Mouse (Mus musculus) hindbrain, embryonic 13.5 days (tissue): ENCODE results near the gene Fbxw21. TPM values are rescaled to one million over a fixed set of nuclear protein-coding genes. Genes with fewer than 3 reads are reported as not detected.

Experiments
- ATAC-seq: fragments of 200-750 bp; cut with Nextera tagmentation; 2 replicates; pipeline ENCODE4 v1.8.0; 2017; ENCODE audit warnings: moderate TSS enrichment; ENCODE audit not compliant: low FRiP score
- H3K27ac ChIP-seq: fragments of 300-500 bp; sonication (generic); 2 replicates; pipeline ENCODE4 v1.5.1; 2015; ENCODE audit warnings: inconsistent platforms, mild to moderate bottlenecking, moderate library complexity
- H3K27me3 ChIP-seq: fragments of 300-500 bp; sonication (generic); 2 replicates; pipeline ENCODE4 v1.6.1; 2015; ENCODE audit warnings: mild to moderate bottlenecking, inconsistent platforms
- H3K36me3 ChIP-seq: fragments of 300-500 bp; sonication (generic); 2 replicates; pipeline ENCODE4 v1.6.1; 2015; ENCODE audit warnings: mild to moderate bottlenecking, inconsistent platforms
- H3K4me1 ChIP-seq: fragments of 300-500 bp; sonication (generic); replicated peaks from 2 replicates; pipeline ENCODE4 v1.6.1; 2015; ENCODE audit warnings: inconsistent platforms
- H3K4me2 ChIP-seq: fragments of 300-500 bp; sonication (generic); 2 replicates; pipeline ENCODE4 v1.6.1; 2015; ENCODE audit warnings: inconsistent platforms, mild to moderate bottlenecking, moderate library complexity
- H3K4me3 ChIP-seq: fragments of 300-500 bp; sonication (generic); 2 replicates; pipeline ENCODE4 v1.5.1; 2015; ENCODE audit warnings: mild to moderate bottlenecking, inconsistent platforms
- H3K9ac ChIP-seq: fragments of 300-500 bp; sonication (generic); 2 replicates; pipeline ENCODE4 v1.6.1; 2015; ENCODE audit warnings: mild to moderate bottlenecking, inconsistent platforms
- H3K9me3 ChIP-seq: fragments of 300-500 bp; sonication (generic); 2 replicates; pipeline ENCODE4 v1.6.1; 2016; ENCODE audit warnings: inconsistent platforms
- WGBS: fragments of 180-500 bp; shearing (Covaris S2); methylation state at CpG from one replicate; pipeline ENCODE4 v1.1.7; 2015; 5-methylcytosine and 5-hydroxymethylcytosine counted together
- polyA plus RNA-seq: library from polyadenylated mRNA; unstranded; fragments of >200 nt; fragmentation: Nextera tagmentation; extraction: Ambion mirVana; gene quantifications from 2 replicates; pipeline ENCODE4 v1.2.1, GENCODE M21; 2015

Gene Fbxw21
- polyA plus RNA-seq, 1 experiment from 2014 or later, result not detected

GRCm38 (mm10) chr9:109096856-109097255, 65.0 kb downstream of the Fbxw21 start:
- H3K4me1 ChIP-seq, result peaks cover 64% of the 10 kb centered on the region
- WGBS, result 10% methylated on average over 6 of the region's 6 CpGs
- H3K27ac ChIP-seq, result peak overlapping the region; percentile 100
- no peak for ATAC-seq
- H3K4me3 ChIP-seq, result peak overlapping the region; percentile 69
- H3K27me3 ChIP-seq, result no peaks in the 10 kb centered on the region
- H3K36me3 ChIP-seq, result peaks cover 34% of the 10 kb centered on the region
- H3K4me2 ChIP-seq, result peak overlapping the region; percentile 95
- H3K9ac ChIP-seq, result peak overlapping the region; percentile 97
- no peaks in the 10 kb centered on the region for H3K9me3 ChIP-seq

- H3K4me3 ChIP-seq, result peak overlapping the region; percentile 69
- H3K36me3 ChIP-seq, result peaks cover 34% of the 10 kb centered on the region
- peak overlapping the region; percentile 100 for H3K27ac ChIP-seq
- peak overlapping the region; percentile 95 for H3K4me2 ChIP-seq
- peak overlapping the region; percentile 97 for H3K9ac ChIP-seq
- H3K4me1 ChIP-seq, result peaks cover 64% of the 10 kb centered on the region
- WGBS, result 7% methylated on average over 9 of the region's 9 CpGs
- no peaks in the 10 kb centered on the region for H3K27me3 ChIP-seq
- ATAC-seq, result no peak
- no peaks in the 10 kb centered on the region for H3K9me3 ChIP-seq
Measured at GRCm38 (mm10) chr9:109096251-109096661, 65.6 kb downstream of the Fbxw21 start.

DNA sequence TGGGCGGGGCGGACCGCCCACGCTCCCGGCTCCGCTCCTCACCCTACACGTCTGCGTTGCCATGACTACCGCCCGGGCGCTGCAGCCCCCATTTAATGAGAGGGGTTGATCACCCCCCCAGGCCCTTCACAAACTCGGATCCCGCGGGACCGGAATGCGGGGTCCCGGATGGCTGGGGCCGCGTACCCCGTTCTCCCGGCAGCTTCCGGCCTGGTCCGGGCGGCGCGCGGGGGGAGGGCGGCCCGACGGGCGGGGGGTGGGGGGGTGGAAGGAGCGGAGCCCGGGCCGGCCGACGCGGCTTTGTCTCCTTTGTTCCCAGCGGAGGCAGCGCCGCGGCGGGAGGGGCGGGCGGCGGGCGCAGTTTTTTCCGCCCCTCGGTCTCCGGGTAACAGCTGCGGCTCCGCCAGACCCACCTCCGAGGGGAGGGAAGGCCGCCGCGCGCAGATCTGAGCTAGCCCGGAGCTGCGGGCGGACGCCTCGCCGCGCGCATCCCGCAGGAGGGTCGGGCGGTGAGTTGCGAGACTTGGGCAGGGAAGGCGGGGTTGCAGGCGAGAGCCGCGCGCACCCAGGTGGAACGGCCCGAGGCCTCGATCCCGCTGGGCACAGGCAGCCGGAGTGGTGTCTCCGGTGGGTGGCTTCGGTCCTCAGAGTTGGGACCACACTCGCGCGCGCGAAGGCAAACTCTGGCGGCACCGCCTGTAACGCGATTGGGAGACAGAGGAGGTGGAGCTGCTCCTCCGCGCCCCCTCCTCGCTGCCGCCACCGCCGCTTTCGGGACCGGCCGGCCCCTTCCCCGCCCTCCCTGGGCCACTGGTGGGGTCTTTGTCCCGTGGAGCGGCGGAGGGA, 66.5 kb downstream of the Fbxw21 start, which contains the start of gene Plxnb1:
Gene Plxnb1, plus strand, starts transcription at position 253 of the 846 bp plus-strand sequence.
- Histone ChIP-seq H3K4me2 (peak within 1 kb of the TSS; percentile 95), H3K36me3 (peaks cover 34% of the 10 kb centered on the region), H3K4me1 (peaks cover 58% of the 10 kb centered on the region), H3K4me3 (peak within 1 kb of the TSS; percentile 69), H3K27ac (peak within 1 kb of the TSS; percentile 100), H3K9me3 (no peaks in the 10 kb centered on the region), H3K27me3 (no peaks in the 10 kb centered on the region), H3K9ac (peak within 1 kb of the TSS; percentile 97)
- peak; percentile 67 for ATAC-seq
- under 1% methylated on average over 89 of the region's 102 CpGs for WGBS

DNA sequence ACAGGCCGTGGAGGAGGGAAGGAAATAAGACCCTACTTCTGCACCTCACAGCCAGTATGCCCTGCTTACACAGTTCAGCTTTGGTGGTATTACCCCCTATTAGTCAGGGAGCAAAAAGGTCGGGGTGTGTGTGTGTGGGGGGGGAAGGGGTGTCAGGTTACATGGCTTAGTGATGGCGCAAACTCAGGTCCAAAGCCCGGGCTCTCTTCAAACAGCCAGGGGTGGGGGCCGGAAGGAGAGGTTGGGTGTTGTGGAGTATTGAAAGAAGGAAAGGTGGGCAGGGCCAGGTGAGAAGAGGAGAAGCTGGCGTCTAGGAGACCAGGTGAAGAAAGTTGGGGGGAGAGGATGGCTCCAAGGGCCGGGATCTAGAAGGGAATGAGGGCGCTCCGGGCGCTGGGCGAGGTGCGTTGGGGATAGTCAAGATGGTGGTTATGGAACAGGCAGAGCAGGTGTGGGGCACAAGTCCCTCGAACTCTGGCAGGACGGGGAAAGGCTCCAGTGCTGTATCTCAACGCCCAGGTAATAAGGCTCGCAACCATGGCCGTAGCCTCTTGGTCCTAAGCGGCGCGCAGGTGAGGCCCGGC, 67.2 kb downstream of the Fbxw21 start:
- WGBS, result under 1% methylated on average over 21 of the region's 21 CpGs
- Histone ChIP-seq H3K4me2 (peak overlapping the region; percentile 95), H3K4me3 (peak overlapping the region; percentile 69), H3K27me3 (no peaks in the 10 kb centered on the region), H3K27ac (peak overlapping the region; percentile 100), H3K36me3 (peaks cover 31% of the 10 kb centered on the region), H3K9me3 (no peaks in the 10 kb centered on the region), H3K9ac (peak overlapping the region; percentile 97), H3K4me1 (peaks cover 51% of the 10 kb centered on the region)
- ATAC-seq, result peak; percentile 9; the same call in 1 of the 2 replicates

- H3K36me3 ChIP-seq, result peaks cover 34% of the 10 kb centered on the region
- 0 out of 2 replicates have a peak, but pooled peaks have one; percentile 0 for ATAC-seq
- H3K4me3 ChIP-seq, result peak overlapping the region; percentile 69
- peak overlapping the region; percentile 95 for H3K4me2 ChIP-seq
- H3K27ac ChIP-seq, result peak overlapping the region; percentile 100
- H3K27me3 ChIP-seq, result no peaks in the 10 kb centered on the region
- 13% methylated on average over 11 of the region's 11 CpGs for WGBS
- H3K9ac ChIP-seq, result peak overlapping the region; percentile 97
- H3K9me3 ChIP-seq, result no peaks in the 10 kb centered on the region
- H3K4me1 ChIP-seq, result peaks cover 44% of the 10 kb centered on the region
Measured at GRCm38 (mm10) chr9:109093786-109094552, 67.9 kb downstream of the Fbxw21 start.

DNA sequence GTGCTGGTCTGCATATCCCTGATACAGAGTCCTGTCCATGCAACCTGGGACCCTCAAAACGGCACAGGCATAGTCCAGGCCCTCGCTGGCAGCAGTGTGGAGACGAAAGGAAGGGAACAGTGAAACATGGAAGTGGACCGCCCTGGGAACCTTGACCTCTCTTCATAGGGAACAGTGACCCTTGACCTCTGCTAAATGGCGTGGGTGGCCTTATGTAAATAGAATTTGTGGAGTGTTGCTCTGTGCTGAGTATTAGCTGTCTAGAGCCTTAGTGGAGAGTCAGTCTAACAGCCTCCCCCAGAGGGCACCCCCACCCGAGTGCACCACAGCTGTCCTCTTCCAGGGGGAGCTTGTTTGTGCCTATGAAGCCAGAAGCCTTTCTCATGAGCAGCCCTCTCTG, 69.0 kb downstream of the Fbxw21 start:
- no peak overlapping the region for H3K4me2 ChIP-seq
- WGBS, result 35% methylated on average over 6 of the region's 6 CpGs
- H3K9ac ChIP-seq, result no peak overlapping the region
- H3K27me3 ChIP-seq, result no peaks in the 10 kb centered on the region
- no peaks in the 10 kb centered on the region for H3K9me3 ChIP-seq
- no peak overlapping the region for H3K27ac ChIP-seq
- peaks cover 35% of the 10 kb centered on the region for H3K36me3 ChIP-seq
- no peak overlapping the region for H3K4me3 ChIP-seq
- no peak for ATAC-seq
- peaks cover 37% of the 10 kb centered on the region for H3K4me1 ChIP-seq

GRCm38 (mm10) chr9:109091802-109092201, 70.0 kb downstream of the Fbxw21 start:
- Histone ChIP-seq H3K4me2 (no peak overlapping the region), H3K36me3 (peaks cover 35% of the 10 kb centered on the region), H3K4me3 (no peak overlapping the region), H3K9me3 (no peaks in the 10 kb centered on the region), H3K4me1 (peaks cover 32% of the 10 kb centered on the region), H3K27ac (no peak overlapping the region), H3K9ac (no peak overlapping the region), H3K27me3 (no peaks in the 10 kb centered on the region)
- WGBS, result 91% methylated on average over 8 of the region's 8 CpGs
- ATAC-seq, result no peak

DNA sequence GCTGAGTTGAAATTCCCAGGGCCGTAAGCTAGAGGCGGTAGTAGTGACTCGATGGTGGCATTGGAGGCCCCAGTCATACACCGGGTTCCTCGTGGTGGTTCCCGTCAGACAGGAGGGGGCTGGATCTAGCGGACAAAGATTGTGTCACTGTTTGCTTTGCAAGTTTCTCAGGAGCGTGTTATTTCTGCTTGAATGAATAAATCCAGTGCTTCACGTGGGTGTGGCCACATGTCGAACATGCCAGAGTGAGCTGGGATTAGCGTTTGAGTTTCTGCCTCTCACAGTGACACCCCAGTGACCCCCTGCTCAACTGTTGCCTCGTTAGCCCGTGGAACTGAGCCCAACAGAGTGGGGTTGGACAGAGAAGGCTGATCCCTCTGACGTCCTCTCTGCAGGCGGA, 71.4 kb downstream of the Fbxw21 start:
- Histone ChIP-seq H3K4me3 (no peak overlapping the region), H3K4me2 (no peak overlapping the region), H3K9me3 (no peaks in the 10 kb centered on the region), H3K9ac (no peak overlapping the region), H3K27ac (no peak overlapping the region), H3K4me1 (peaks cover 26% of the 10 kb centered on the region), H3K36me3 (peaks cover 35% of the 10 kb centered on the region), H3K27me3 (no peaks in the 10 kb centered on the region)
- WGBS, result 63% methylated on average over 15 of the region's 15 CpGs
- ATAC-seq, result no peak

Other genes with a start within 250 kb of the Fbxw21 start
- gene Tmem89, start 247.4 kb downstream of the Fbxw21 start, polyA plus RNA-seq, result 0.32 and 0.72 TPM in 2 replicates
- 398 and 399 TPM in 2 replicates for gene Uqcrc1, start 225.4 kb downstream of the Fbxw21 start, polyA plus RNA-seq
- gene Col7a1, start 208.5 kb downstream of the Fbxw21 start, polyA plus RNA-seq, result 1.1 and 1.7 TPM in 2 replicates
- not detected in 2 replicates for gene Ucn2, start 176.0 kb downstream of the Fbxw21 start, polyA plus RNA-seq
- 26.3 and 34.2 TPM in 2 replicates for gene Pfkfb4, start 170.3 kb downstream of the Fbxw21 start, polyA plus RNA-seq
- gene Shisa5, start 123.5 kb downstream of the Fbxw21 start, polyA plus RNA-seq, result 64.6 and 66.2 TPM in 2 replicates
- gene Trex1, start 102.3 kb downstream of the Fbxw21 start, polyA plus RNA-seq, result 12.9 and 15.2 TPM in 2 replicates
- gene Atrip, start 87.9 kb downstream of the Fbxw21 start, polyA plus RNA-seq, result 27.8 and 32.4 TPM in 2 replicates
- 14.6 and 14.7 TPM in 2 replicates for gene Ccdc51, start 79.5 kb downstream of the Fbxw21 start, polyA plus RNA-seq
- 741 and 764 TPM in 2 replicates for gene Tma7, start 79.5 kb downstream of the Fbxw21 start, polyA plus RNA-seq
- gene Plxnb1, start 66.7 kb downstream of the Fbxw21 start, polyA plus RNA-seq, result 22.5 and 27.2 TPM in 2 replicates
- not detected in 2 replicates for gene Fbxw13, start 33.9 kb upstream of the Fbxw21 start, polyA plus RNA-seq
- not detected in 2 replicates for gene Fbxw20, start 72.7 kb upstream of the Fbxw21 start, polyA plus RNA-seq
- gene Fbxw14, start 125.6 kb upstream of the Fbxw21 start, polyA plus RNA-seq, result not detected in 2 replicates
- not detected in 2 replicates for gene Fbxw28, start 177.6 kb upstream of the Fbxw21 start, polyA plus RNA-seq
- not detected in 2 replicates for gene Fbxw22, start 242.3 kb upstream of the Fbxw21 start, polyA plus RNA-seq